Mouse (Mus musculus) cerebellum, postnatal 36 days (tissue): ENCODE results near the gene Brdt.

Source experiments
- DNase-seq, 2 experiments: peaks; one replicate each; pipeline ENCODE4 v3.0.0; 2021 to 2022; ENCODE audit warnings: mixed read lengths in 2 of 2

Brdt gene

GRCm38 (mm10) chr5:107330916-107331421 is at the start of gene Brdt:
TSS of gene Brdt (plus strand) at chr5:107331159.
- no peak for DNase-seq

GRCm38 (mm10) chr5:107282561-107283307 is 48.2 kb upstream of the Brdt start:
- DNase-seq: peak in 1 of 2 experiments; percentile 43

- DNase-seq: no peak
Observed at GRCm38 (mm10) chr5:107283935-107284524, 46.9 kb upstream of the Brdt start.

- DNase-seq: no peak
Observed at GRCm38 (mm10) chr5:107285563-107285962, 45.4 kb upstream of the Brdt start.

GRCm38 (mm10) chr5:107287254-107287907 is 43.6 kb upstream of the Brdt start:
- DNase-seq: peak; percentile 77 to 85

GRCm38 (mm10) chr5:107287908-107288267 is 43.1 kb upstream of the Brdt start:
- no peak for DNase-seq

GRCm38 (mm10) chr5:107288427-107289233 is 42.3 kb upstream of the Brdt start:
- peak; percentile 62 for DNase-seq

- DNase-seq: peak; percentile 79 to 89
Observed at GRCm38 (mm10) chr5:107289234-107289764, 41.7 kb upstream of the Brdt start, which contains the start of gene Tgfbr3. TSS of gene Tgfbr3 (minus strand) at chr5:107289629.

GRCm38 (mm10) chr5:107289986-107290385 is 41.0 kb upstream of the Brdt start:
- DNase-seq: no peak

- DNase-seq: no peak
Observed at GRCm38 (mm10) chr5:107294041-107294440, 36.9 kb upstream of the Brdt start.

GRCm38 (mm10) chr5:107295061-107295816 is 35.7 kb upstream of the Brdt start:
- peak; percentile 55 to 63 for DNase-seq

GRCm38 (mm10) chr5:107295817-107296511 is 35.0 kb upstream of the Brdt start:
- no peak for DNase-seq

GRCm38 (mm10) chr5:107296512-107297322 is 34.2 kb upstream of the Brdt start:
- peak; percentile 72 to 74 for DNase-seq

GRCm38 (mm10) chr5:107298854-107299253 is 32.1 kb upstream of the Brdt start:
- no peak for DNase-seq

- no peak for DNase-seq
Observed at GRCm38 (mm10) chr5:107303350-107303861, 27.6 kb upstream of the Brdt start.

- DNase-seq: no peak
Observed at GRCm38 (mm10) chr5:107304117-107304825, 26.7 kb upstream of the Brdt start.

GRCm38 (mm10) chr5:107307432-107307831 is 23.5 kb upstream of the Brdt start:
- DNase-seq: no peak

GRCm38 (mm10) chr5:107317141-107317540 is 13.8 kb upstream of the Brdt start:
- DNase-seq: no peak

GRCm38 (mm10) chr5:107320703-107321102 is 10.3 kb upstream of the Brdt start:
- peak; percentile 30 to 43 for DNase-seq
